Mouse (Mus musculus): ENCODE results near the gene Plau. TPM values are rescaled to one million over a fixed set of nuclear protein-coding genes. Genes with fewer than 3 reads are reported as not detected.
A peak's percentile ranks its signal among the peaks of the same experiment; 100 is the strongest.

The Plau gene
- polyA plus RNA-seq, 1 experiment from 2014 or later: 0.62 TPM

- no peaks in the 10 kb centered on the region for H3K9me3 ChIP-seq (ENCODE audit: control insufficient read depth, low read length)
- 88% methylated on average over 4 of the region's 4 CpGs for WGBS
- H3K36me3 ChIP-seq (ENCODE audit: control insufficient read depth, insufficient read depth, low read length): no peaks in the 10 kb centered on the region
- ATAC-seq (ENCODE audit: insufficient read depth, low FRiP score, low TSS enrichment) (no peak), DNase-seq (ENCODE audit: low spot score) (no peak)
- no peaks in the 10 kb centered on the region for H3K27me3 ChIP-seq (ENCODE audit: control insufficient read depth, insufficient read depth, low read length)
- no peak overlapping the region for H3K9ac ChIP-seq (ENCODE audit: low read length)
- no peak overlapping the region for H3K4me3 ChIP-seq (ENCODE audit: low read depth, low read length)
- no peak overlapping the region for H3K4me2 ChIP-seq (ENCODE audit: low read depth)
- 0 out of 2 replicates have a peak, but pooled peaks cover 3% of the 10 kb centered on the region for H3K4me1 ChIP-seq (ENCODE audit: control insufficient read depth, insufficient read depth, low read length)
- no peak overlapping the region for H3K27ac ChIP-seq (ENCODE audit: low read depth, low read length)
Observed at GRCm38 (mm10) chr14:20833525-20833924, 2.9 kb upstream of the Plau start.

GRCm38 (mm10) chr14:20834136-20834535 lies 2.3 kb upstream of the Plau start:
- 0 out of 2 replicates have a peak, but pooled peaks cover 3% of the 10 kb centered on the region for H3K4me1 ChIP-seq (ENCODE audit: control insufficient read depth, insufficient read depth, low read length)
- H3K9me3 ChIP-seq (ENCODE audit: control insufficient read depth, low read length): no peaks in the 10 kb centered on the region
- no peaks in the 10 kb centered on the region for H3K36me3 ChIP-seq (ENCODE audit: control insufficient read depth, insufficient read depth, low read length)
- WGBS: 73% methylated on average over 7 of the region's 7 CpGs
- H3K9ac ChIP-seq (ENCODE audit: low read length): no peak overlapping the region
- no peak overlapping the region for H3K27ac ChIP-seq (ENCODE audit: low read depth, low read length)
- ATAC-seq (ENCODE audit: insufficient read depth, low FRiP score, low TSS enrichment) (no peak), DNase-seq (ENCODE audit: low spot score) (no peak)
- no peak overlapping the region for H3K4me2 ChIP-seq (ENCODE audit: low read depth)
- no peak overlapping the region for H3K4me3 ChIP-seq (ENCODE audit: low read depth, low read length)
- H3K27me3 ChIP-seq (ENCODE audit: control insufficient read depth, insufficient read depth, low read length): no peaks in the 10 kb centered on the region

GRCm38 (mm10) chr14:20836905-20837376 lies 481 bp downstream of the Plau start:
- H3K27me3 ChIP-seq (ENCODE audit: control insufficient read depth, insufficient read depth, low read length): no peaks in the 10 kb centered on the region
- H3K36me3 ChIP-seq (ENCODE audit: control insufficient read depth, insufficient read depth, low read length): no peaks in the 10 kb centered on the region
- WGBS: 7% methylated on average over 10 of the region's 10 CpGs
- H3K4me3 ChIP-seq (ENCODE audit: low read depth, low read length): peak overlapping the region; percentile 49
- H3K9me3 ChIP-seq (ENCODE audit: control insufficient read depth, low read length): no peaks in the 10 kb centered on the region
- peak overlapping the region; percentile 70 for H3K9ac ChIP-seq (ENCODE audit: low read length)
- 0 out of 2 replicates have a peak, but pooled peaks cover 3% of the 10 kb centered on the region for H3K4me1 ChIP-seq (ENCODE audit: control insufficient read depth, insufficient read depth, low read length)
- no peak overlapping the region for H3K27ac ChIP-seq (ENCODE audit: low read depth, low read length)
- ATAC-seq (ENCODE audit: insufficient read depth, low FRiP score, low TSS enrichment) (no peak), DNase-seq (ENCODE audit: low spot score) (no peak)
- H3K4me2 ChIP-seq (ENCODE audit: low read depth): peak overlapping the region; percentile 94

- Histone ChIP-seq H3K9ac (ENCODE audit: low read length) (no peak overlapping the region), H3K4me1 (ENCODE audit: control insufficient read depth, insufficient read depth, low read length) (0 out of 2 replicates have a peak, but pooled peaks cover 3% of the 10 kb centered on the region), H3K27me3 (ENCODE audit: control insufficient read depth, insufficient read depth, low read length) (no peaks in the 10 kb centered on the region), H3K4me3 (ENCODE audit: low read depth, low read length) (no peak overlapping the region), H3K36me3 (ENCODE audit: control insufficient read depth, insufficient read depth, low read length) (no peaks in the 10 kb centered on the region), H3K9me3 (ENCODE audit: control insufficient read depth, low read length) (no peaks in the 10 kb centered on the region), H3K4me2 (ENCODE audit: low read depth) (no peak overlapping the region), H3K27ac (ENCODE audit: low read depth, low read length) (no peak overlapping the region)
- no peak for ATAC-seq (ENCODE audit: insufficient read depth, low FRiP score, low TSS enrichment)
- no peak for DNase-seq (ENCODE audit: low spot score)
- 74% methylated on average over 7 of the region's 7 CpGs for WGBS
Observed at GRCm38 (mm10) chr14:20837681-20838080, 1.2 kb downstream of the Plau start.

- no peaks in the 10 kb centered on the region for H3K9me3 ChIP-seq (ENCODE audit: control insufficient read depth, low read length)
- H3K27me3 ChIP-seq (ENCODE audit: control insufficient read depth, insufficient read depth, low read length): no peaks in the 10 kb centered on the region
- H3K9ac ChIP-seq (ENCODE audit: low read length): no peak overlapping the region
- no peak overlapping the region for H3K27ac ChIP-seq (ENCODE audit: low read depth, low read length)
- no peaks in the 10 kb centered on the region for H3K36me3 ChIP-seq (ENCODE audit: control insufficient read depth, insufficient read depth, low read length)
- no peak overlapping the region for H3K4me3 ChIP-seq (ENCODE audit: low read depth, low read length)
- WGBS: 75% methylated on average over 2 of the region's 2 CpGs
- H3K4me1 ChIP-seq (ENCODE audit: control insufficient read depth, insufficient read depth, low read length): 0 out of 2 replicates have a peak, but pooled peaks cover 3% of the 10 kb centered on the region
- ATAC-seq (ENCODE audit: insufficient read depth, low FRiP score, low TSS enrichment) (no peak), DNase-seq (ENCODE audit: low spot score) (no peak)
- H3K4me2 ChIP-seq (ENCODE audit: low read depth): no peak overlapping the region
Observed at GRCm38 (mm10) chr14:20841526-20841925, 5.1 kb downstream of the Plau start.

GRCm38 (mm10) chr14:20842629-20843028 lies 6.2 kb downstream of the Plau start:
- H3K4me1 ChIP-seq (ENCODE audit: control insufficient read depth, insufficient read depth, low read length): no peaks in the 10 kb centered on the region
- DNase-seq (ENCODE audit: low spot score) (no peak), ATAC-seq (ENCODE audit: insufficient read depth, low FRiP score, low TSS enrichment) (no peak)
- no peaks in the 10 kb centered on the region for H3K9me3 ChIP-seq (ENCODE audit: control insufficient read depth, low read length)
- no peak overlapping the region for H3K4me3 ChIP-seq (ENCODE audit: low read depth, low read length)
- H3K9ac ChIP-seq (ENCODE audit: low read length): no peak overlapping the region
- no peak overlapping the region for H3K4me2 ChIP-seq (ENCODE audit: low read depth)
- no peaks in the 10 kb centered on the region for H3K36me3 ChIP-seq (ENCODE audit: control insufficient read depth, insufficient read depth, low read length)
- WGBS: 82% methylated on average over 3 of the region's 3 CpGs
- H3K27me3 ChIP-seq (ENCODE audit: control insufficient read depth, insufficient read depth, low read length): no peaks in the 10 kb centered on the region
- H3K27ac ChIP-seq (ENCODE audit: low read depth, low read length): no peak overlapping the region

GRCm38 (mm10) chr14:20844126-20844525 lies 7.7 kb downstream of the Plau start:
- no peaks in the 10 kb centered on the region for H3K36me3 ChIP-seq (ENCODE audit: control insufficient read depth, insufficient read depth, low read length)
- WGBS: 88% methylated on average over 6 of the region's 6 CpGs
- DNase-seq (ENCODE audit: low spot score) (no peak), ATAC-seq (ENCODE audit: insufficient read depth, low FRiP score, low TSS enrichment) (no peak)
- H3K9ac ChIP-seq (ENCODE audit: low read length): no peak overlapping the region
- H3K4me2 ChIP-seq (ENCODE audit: low read depth): no peak overlapping the region
- no peak overlapping the region for H3K27ac ChIP-seq (ENCODE audit: low read depth, low read length)
- H3K27me3 ChIP-seq (ENCODE audit: control insufficient read depth, insufficient read depth, low read length): no peaks in the 10 kb centered on the region
- no peaks in the 10 kb centered on the region for H3K4me1 ChIP-seq (ENCODE audit: control insufficient read depth, insufficient read depth, low read length)
- no peak overlapping the region for H3K4me3 ChIP-seq (ENCODE audit: low read depth, low read length)
- H3K9me3 ChIP-seq (ENCODE audit: control insufficient read depth, low read length): no peaks in the 10 kb centered on the region

GRCm38 (mm10) chr14:20844671-20845576 lies 8.5 kb downstream of the Plau start:
- Histone ChIP-seq H3K9me3 (ENCODE audit: control insufficient read depth, low read length) (no peaks in the 10 kb centered on the region), H3K4me2 (ENCODE audit: low read depth) (no peak overlapping the region), H3K36me3 (ENCODE audit: control insufficient read depth, insufficient read depth, low read length) (no peaks in the 10 kb centered on the region), H3K4me1 (ENCODE audit: control insufficient read depth, insufficient read depth, low read length) (no peaks in the 10 kb centered on the region), H3K9ac (ENCODE audit: low read length) (no peak overlapping the region), H3K27ac (ENCODE audit: low read depth, low read length) (no peak overlapping the region), H3K4me3 (ENCODE audit: low read depth, low read length) (no peak overlapping the region), H3K27me3 (ENCODE audit: control insufficient read depth, insufficient read depth, low read length) (no peaks in the 10 kb centered on the region)
- no peak for ATAC-seq (ENCODE audit: insufficient read depth, low FRiP score, low TSS enrichment)
- no peak for DNase-seq (ENCODE audit: low spot score)
- 91% methylated on average over 10 of the region's 10 CpGs for WGBS
